Mouse (Mus musculus) lung, embryonic 16.5 days (tissue): ENCODE data around the gene C1ql4. TPM values are rescaled to one million over a fixed set of nuclear protein-coding genes. Genes with fewer than 3 reads are reported as not detected.
A peak's percentile ranks its signal among the peaks of the same experiment; 100 is the strongest.

ENCODE experiments used
- ATAC-seq: fragments of 200-750 bp; cut with Nextera tagmentation; 2 replicates; pipeline ENCODE4 v1.8.0; 2017; ENCODE audit warnings: low read depth, mild to moderate bottlenecking, moderate library complexity
- H3K27ac ChIP-seq: fragments of 300-500 bp; sonication (generic); 2 replicates; pipeline ENCODE4 v1.5.1; 2014; ENCODE audit warnings: mild to moderate bottlenecking, control low read depth, low read length
- H3K27me3 ChIP-seq: fragments of 300-500 bp; sonication (generic); 2 replicates; pipeline ENCODE4 v1.6.1; 2014; ENCODE audit warnings: low read depth, low read length, mixed read lengths; ENCODE audit not compliant: control insufficient read depth, insufficient read depth
- H3K36me3 ChIP-seq: fragments of 300-500 bp; sonication (generic); 2 replicates; pipeline ENCODE4 v1.6.1; 2014; ENCODE audit warnings: low read length; ENCODE audit not compliant: control insufficient read depth, insufficient read depth
- H3K4me1 ChIP-seq: fragments of 300-500 bp; sonication (generic); replicated peaks from 2 replicates; pipeline ENCODE4 v1.6.1; 2014; ENCODE audit warnings: low read length, mixed read lengths; ENCODE audit not compliant: control insufficient read depth, insufficient read depth
- H3K4me2 ChIP-seq: fragments of 300-500 bp; sonication (generic); 2 replicates; pipeline ENCODE4 v1.6.1; 2014; ENCODE audit warnings: low read depth, low read length, control low read depth
- H3K4me3 ChIP-seq: fragments of 300-500 bp; sonication (generic); 2 replicates; pipeline ENCODE4 v1.5.1; 2014; ENCODE audit warnings: mild to moderate bottlenecking, low read length, control low read depth
- H3K9ac ChIP-seq: fragments of 300-500 bp; sonication (generic); 2 replicates; pipeline ENCODE4 v1.6.1; 2014; ENCODE audit warnings: low read length, control low read depth
- H3K9me3 ChIP-seq: fragments of 300-500 bp; sonication (generic); 2 replicates; pipeline ENCODE4 v1.6.1; 2016; ENCODE audit warnings: low read length; ENCODE audit not compliant: control insufficient read depth
- WGBS: fragments of 180-500 bp; shearing (Covaris S2); extraction: QIAGEN DNeasy Blood & Tissue Kit; methylation state at CpG from one replicate; pipeline ENCODE4 v1.1.7; 2014; 5-methylcytosine and 5-hydroxymethylcytosine counted together
- polyA plus RNA-seq: library from polyadenylated mRNA; unstranded; fragments of >200 nt; fragmentation: Nextera tagmentation; extraction: Ambion mirVana; gene quantifications from 2 replicates; pipeline ENCODE4 v1.2.1, GENCODE M21; 2015

The C1ql4 gene
- polyA plus RNA-seq: not detected in 2 replicates

DNA sequence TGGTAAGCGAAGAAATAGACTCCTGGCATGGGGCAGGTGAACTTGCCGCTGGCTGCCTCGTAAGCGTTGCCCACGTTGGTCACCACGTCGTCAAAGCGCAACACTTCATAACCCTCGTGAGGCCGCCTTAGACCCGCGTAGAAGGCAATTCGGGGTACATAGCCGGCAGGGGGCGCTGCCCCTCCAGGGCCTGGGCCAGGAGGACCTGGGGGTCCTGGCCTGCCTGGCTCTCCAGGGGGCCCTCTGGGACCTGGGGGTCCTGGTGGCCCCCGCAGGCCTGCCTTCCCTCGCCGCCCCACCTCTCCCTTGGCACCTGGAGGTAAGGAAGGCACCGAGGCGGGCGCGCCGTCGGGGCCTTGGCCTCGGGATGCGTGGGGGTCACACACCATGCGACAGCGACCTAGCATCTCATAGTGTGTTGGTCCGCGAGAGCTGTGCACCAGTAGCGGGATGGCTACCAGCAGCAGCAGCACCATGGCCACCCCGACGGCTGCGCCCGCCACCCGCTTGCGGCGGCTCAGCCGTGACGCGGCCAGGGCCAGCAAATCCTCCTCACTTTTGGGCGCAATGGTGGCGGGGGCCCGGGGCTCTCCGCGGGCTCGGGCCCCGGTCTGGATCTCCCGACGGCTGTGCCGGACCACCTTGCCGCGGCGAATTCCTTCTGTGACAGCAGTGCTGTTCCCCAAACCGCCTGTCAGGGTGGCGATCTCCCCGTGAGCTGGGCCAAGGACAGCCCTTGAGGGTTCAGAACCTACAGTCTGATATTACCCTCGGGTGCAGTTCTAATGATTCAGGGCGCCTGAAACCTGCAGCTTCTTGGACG, at the start of gene C1ql4:
TSS of gene C1ql4 (minus strand) at position 565 of the 823 bp plus-strand sequence.
- Histone ChIP-seq H3K4me2 (peak within 1 kb of the TSS; percentile 51), H3K4me3 (peak within 1 kb of the TSS; percentile 33), H3K4me1 (peaks cover 12% of the 10 kb centered on the region), H3K27me3 (peaks cover 76% of the 10 kb centered on the region), H3K36me3 (peaks cover 8% of the 10 kb centered on the region), H3K9me3 (no peaks in the 10 kb centered on the region), H3K27ac (no peak within 1 kb of the TSS), H3K9ac (no peak within 1 kb of the TSS)
- 7% methylated on average over 60 of the region's 60 CpGs for WGBS
- no peak for ATAC-seq

DNA sequence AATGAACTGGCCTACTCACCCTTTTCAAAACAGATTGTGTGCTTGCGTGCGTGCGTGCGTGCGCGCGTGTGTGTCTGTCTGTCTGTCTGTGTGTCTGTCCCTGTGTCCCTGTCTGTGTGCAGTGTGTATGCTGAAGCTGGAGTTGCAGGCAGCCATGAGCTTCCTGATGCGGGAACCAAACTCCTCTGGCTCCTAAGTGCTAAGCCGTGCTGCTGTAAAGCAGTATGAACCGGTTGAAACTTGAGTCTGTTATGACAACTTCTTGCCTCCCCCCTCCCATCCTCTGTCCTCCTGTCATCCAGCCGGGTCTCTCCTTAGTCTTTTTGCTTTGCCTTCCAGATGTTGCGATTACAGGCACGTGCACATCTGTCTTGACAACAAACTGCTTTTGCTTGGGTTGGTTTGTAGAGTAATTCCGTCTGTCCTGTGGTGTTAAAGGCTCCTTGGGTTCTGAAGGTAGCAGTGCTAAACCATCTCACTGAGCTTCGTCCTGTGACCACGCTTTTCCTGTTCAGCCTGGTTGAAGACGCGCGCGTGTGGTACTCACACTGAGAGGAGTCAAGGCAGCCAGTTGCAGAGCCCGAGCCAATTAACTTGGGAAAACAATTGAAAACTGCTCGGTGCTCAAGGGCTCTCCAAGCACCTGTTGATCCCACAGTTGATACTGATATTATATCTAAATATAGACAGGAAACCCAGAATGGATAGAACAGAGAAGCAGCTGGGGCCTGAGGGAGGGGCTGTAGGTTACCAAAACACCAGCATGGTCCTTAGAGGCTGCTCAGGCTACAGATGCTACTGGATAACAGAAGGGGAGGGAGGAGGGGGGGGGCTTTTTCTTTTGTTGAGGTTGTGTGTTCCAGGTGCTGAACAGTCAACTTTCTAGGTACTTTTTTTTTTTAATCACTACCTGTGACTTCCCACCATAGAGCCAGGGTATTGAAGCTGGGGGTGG, 42.6 kb upstream of the C1ql4 start:
- Histone ChIP-seq H3K36me3 (no peaks in the 10 kb centered on the region), H3K27me3 (no peaks in the 10 kb centered on the region), H3K4me2 (no peak overlapping the region), H3K9ac (no peak overlapping the region), H3K9me3 (no peaks in the 10 kb centered on the region), H3K4me1 (peaks cover 21% of the 10 kb centered on the region), H3K4me3 (no peak overlapping the region), H3K27ac (no peak overlapping the region)
- ATAC-seq: no peak
- WGBS: 50% methylated on average over 22 of the region's 22 CpGs

DNA sequence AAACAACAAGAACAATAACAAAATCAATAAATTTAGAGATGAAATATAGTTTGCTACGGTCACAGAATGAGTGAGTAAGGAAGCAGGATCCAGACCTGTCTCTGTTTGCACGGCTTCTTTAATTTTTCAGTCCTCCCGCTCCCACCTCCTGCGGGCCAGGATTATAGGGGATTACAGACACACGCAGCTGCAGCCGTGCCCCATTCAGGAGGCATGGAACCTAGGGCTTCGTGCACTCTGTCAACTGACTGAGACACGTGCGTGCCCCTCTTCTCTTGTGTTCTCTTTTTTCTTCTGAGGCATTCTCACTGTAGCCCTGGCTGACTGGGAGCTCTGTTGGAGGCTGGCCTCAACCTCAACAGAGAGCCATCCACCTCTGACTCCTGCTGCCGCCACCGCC, 41.8 kb upstream of the C1ql4 start:
- Histone ChIP-seq H3K36me3 (no peaks in the 10 kb centered on the region), H3K4me3 (no peak overlapping the region), H3K9me3 (no peaks in the 10 kb centered on the region), H3K4me1 (peaks cover 21% of the 10 kb centered on the region), H3K27me3 (no peaks in the 10 kb centered on the region), H3K9ac (no peak overlapping the region), H3K4me2 (no peak overlapping the region), H3K27ac (no peak overlapping the region)
- 72% methylated on average over 11 of the region's 11 CpGs for WGBS
- no peak for ATAC-seq

DNA sequence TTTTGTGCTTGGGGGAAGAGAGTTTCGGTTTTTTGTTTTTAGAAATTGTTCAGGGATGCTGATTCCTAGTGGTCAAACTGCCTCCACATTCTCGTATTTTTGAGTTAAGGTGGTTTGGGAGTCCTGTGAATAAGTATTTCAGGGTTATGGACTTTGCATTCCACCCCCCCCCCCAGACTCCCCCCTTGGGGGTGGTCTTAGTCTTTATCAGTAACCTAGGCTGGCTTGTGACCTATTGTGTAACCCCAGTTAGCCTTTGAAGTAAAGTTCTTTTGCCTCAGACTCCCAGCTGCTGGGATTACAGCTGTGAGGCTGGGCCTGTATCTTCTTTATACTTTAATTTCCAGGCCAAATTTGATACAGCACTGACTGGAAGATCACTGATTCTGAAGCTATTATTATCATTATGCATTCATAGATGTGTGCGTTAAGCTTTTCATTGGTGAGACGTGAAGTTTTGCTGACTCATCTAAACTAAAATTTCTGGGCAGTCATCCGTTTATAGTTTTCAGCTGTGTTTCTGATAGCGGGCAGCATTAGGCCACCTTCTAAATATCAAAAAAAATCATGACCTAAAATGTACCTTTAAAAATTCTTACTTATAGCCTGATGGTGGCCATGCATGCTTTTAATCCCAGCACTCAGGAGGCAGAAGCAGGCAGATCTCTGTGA, 40.4 kb upstream of the C1ql4 start:
- no peaks in the 10 kb centered on the region for H3K9me3 ChIP-seq
- H3K4me1 ChIP-seq: peaks cover 21% of the 10 kb centered on the region
- 0 out of 2 replicates have a peak overlapping the region, but pooled peaks have one; percentile 17 for H3K9ac ChIP-seq
- peak overlapping the region; percentile 81; the same call in 1 of the 2 replicates for H3K4me3 ChIP-seq
- ATAC-seq: no peak
- peak overlapping the region; percentile 85 for H3K4me2 ChIP-seq
- H3K27ac ChIP-seq: no peak overlapping the region
- no peaks in the 10 kb centered on the region for H3K36me3 ChIP-seq
- 64% methylated on average over 6 of the region's 6 CpGs for WGBS
- H3K27me3 ChIP-seq: no peaks in the 10 kb centered on the region

DNA sequence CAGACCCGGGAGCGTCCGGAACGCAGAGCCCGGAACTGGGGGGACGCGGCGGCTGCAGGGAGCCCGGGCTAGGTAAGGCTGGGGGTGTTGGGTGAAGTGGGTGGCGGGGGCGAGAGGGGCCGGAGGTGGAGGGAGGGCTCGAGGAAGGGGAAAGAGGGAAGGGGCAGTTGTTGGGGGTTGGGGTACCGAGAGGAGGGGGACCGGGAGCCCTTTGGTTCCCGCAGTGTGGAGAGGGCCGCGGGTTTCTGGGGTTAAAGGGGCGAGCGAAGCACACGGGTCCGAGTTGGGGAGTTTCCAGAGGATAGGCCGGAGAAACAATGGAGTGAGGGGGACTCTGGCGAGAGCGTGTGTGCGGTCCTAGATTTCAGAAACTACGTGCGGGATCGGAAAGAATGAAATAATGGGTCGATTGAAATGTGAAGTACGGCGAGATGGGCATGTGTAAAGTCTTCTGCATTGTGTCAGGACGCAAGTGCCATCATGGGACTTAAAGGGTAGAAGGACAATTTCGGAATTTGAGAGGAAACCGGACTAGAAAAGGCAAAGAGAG, 39.3 kb upstream of the C1ql4 start:
- Histone ChIP-seq H3K4me2 (peak overlapping the region; percentile 85), H3K9me3 (no peaks in the 10 kb centered on the region), H3K27ac (peak overlapping the region; percentile 92), H3K9ac (peak overlapping the region; percentile 97), H3K4me3 (peak overlapping the region; percentile 81), H3K36me3 (no peaks in the 10 kb centered on the region), H3K27me3 (no peaks in the 10 kb centered on the region), H3K4me1 (peaks cover 21% of the 10 kb centered on the region)
- ATAC-seq: peak; percentile 11
- WGBS: under 1% methylated on average over 35 of the region's 35 CpGs

DNA sequence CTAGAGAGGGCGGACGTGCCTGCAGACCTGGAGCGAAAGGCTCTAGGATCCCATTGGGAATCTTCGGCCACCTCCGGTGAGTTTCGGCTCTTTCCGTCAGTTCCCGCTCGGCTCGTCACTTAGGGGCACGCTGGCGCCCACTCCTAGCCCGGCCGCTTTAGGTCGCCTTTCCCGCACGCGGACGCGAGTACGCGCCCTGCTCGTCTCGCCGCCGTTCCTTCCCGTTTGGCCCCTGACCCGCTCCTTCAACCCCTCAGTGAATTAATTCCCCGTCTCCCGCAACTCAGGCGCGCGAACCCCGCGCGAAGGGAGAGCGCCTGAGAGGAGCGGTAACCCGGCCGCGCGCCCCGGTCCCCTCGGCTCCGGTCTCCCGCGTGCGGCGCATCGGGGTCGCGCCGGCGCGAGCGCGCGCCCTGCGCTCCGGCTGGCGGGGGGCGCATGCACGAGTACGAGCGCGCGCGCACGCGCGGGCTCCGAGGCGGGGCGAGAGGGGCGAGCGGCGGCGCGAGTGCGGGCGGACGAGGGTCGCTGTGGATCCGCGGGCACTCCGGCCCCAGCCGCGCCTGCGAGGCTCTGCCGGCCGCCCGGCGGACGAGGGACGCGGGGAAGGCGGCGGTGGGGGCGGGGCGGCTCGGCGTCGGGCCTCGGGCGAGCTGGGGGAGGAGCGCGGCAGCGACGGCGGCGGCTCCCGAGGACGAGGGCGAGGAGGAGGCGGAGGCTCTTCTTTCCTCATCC, 38.6 kb upstream of the C1ql4 start:
- ATAC-seq: peak; percentile 93
- Histone ChIP-seq H3K9ac (peak overlapping the region; percentile 97), H3K9me3 (no peaks in the 10 kb centered on the region), H3K27ac (peak overlapping the region; percentile 92), H3K4me1 (peaks cover 21% of the 10 kb centered on the region), H3K27me3 (no peaks in the 10 kb centered on the region), H3K4me3 (peak overlapping the region; percentile 81), H3K4me2 (peak overlapping the region; percentile 85), H3K36me3 (no peaks in the 10 kb centered on the region)
- WGBS: 0% methylated on average over 84 of the region's 115 CpGs

- Histone ChIP-seq H3K9ac (peak within 1 kb of the TSS; percentile 97), H3K4me2 (peak within 1 kb of the TSS; percentile 85), H3K9me3 (no peaks in the 10 kb centered on the region), H3K27me3 (no peaks in the 10 kb centered on the region), H3K4me1 (peaks cover 21% of the 10 kb centered on the region), H3K36me3 (no peaks in the 10 kb centered on the region), H3K27ac (peak within 1 kb of the TSS; percentile 92), H3K4me3 (peak within 1 kb of the TSS; percentile 81)
- ATAC-seq: no peak
- under 1% methylated on average over 12 of the region's 12 CpGs for WGBS
These were observed 38.1 kb upstream of the C1ql4 start, which contains the start of gene Spats2 for GRCm38 (mm10) chr15:99125711-99126080. Gene Spats2 (plus strand): TSS chr15:99125916.

GRCm38 (mm10) chr15:99122642-99123041, 35.0 kb upstream of the C1ql4 start:
- H3K4me2 ChIP-seq: no peak overlapping the region
- H3K4me3 ChIP-seq: no peak overlapping the region
- no peaks in the 10 kb centered on the region for H3K9me3 ChIP-seq
- no peak overlapping the region for H3K9ac ChIP-seq
- H3K4me1 ChIP-seq: peaks cover 5% of the 10 kb centered on the region
- H3K27ac ChIP-seq: no peak overlapping the region
- no peaks in the 10 kb centered on the region for H3K27me3 ChIP-seq
- H3K36me3 ChIP-seq: no peaks in the 10 kb centered on the region
- WGBS: 55% methylated on average over 2 of the region's 2 CpGs
- ATAC-seq: no peak
